Mouse (Mus musculus) gastrocnemius, adult 8-10 months (tissue): ENCODE results near the gene Ppp1ca. TPM values are rescaled to one million over a fixed set of nuclear protein-coding genes. Genes with fewer than 3 reads are reported as not detected.

Experiments used
- DNase-seq, 2 experiments: peaks; one replicate each; pipeline ENCODE4 v3.0.0; 2022; ENCODE audit warnings: low spot score in 2 of 2
- total RNA-seq, 4 experiments: library from RNA; stranded (reverse); gene quantifications; 2 replicates each; pipeline ENCODE4 v1.2.4; 2022

Gene Ppp1ca
- total RNA-seq, 4 experiments from 2014 or later = 198 to 243 (median 235) TPM

- no peak for DNase-seq
Observed at GRCm38 (mm10) chr19:4154437-4155222, 37.2 kb upstream of the Ppp1ca start.

- DNase-seq = no peak
Observed at GRCm38 (mm10) chr19:4155223-4156072, 36.4 kb upstream of the Ppp1ca start.

DNA sequence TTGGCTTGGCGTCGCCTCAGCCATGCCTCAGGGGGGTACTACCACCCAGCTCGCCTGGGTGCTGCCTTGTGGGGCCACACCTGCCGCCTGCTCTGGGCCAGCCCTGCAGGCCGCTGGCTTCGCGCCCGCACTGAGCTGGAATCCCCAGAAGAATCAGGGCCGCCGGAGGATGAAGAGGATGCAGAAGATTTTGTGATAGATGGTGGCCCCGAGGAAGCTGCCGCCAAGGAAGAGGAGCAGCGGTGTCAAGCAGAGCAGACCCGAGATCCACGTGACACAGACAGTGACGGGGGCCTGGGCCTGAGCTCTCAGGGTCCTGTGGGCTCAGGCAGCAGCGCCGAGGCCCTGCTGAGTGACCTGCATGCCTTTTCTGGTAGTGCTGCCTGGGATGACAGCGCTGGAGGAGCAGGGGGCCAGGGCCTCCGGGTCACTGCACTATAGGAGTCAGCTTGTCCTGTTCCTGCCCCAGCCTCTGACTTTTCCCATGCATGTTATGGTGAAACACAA lies 35.7 kb upstream of the Ppp1ca start:
- no peak for DNase-seq

GRCm38 (mm10) chr19:4156771-4157170 lies 35.1 kb upstream of the Ppp1ca start:
- DNase-seq = no peak

GRCm38 (mm10) chr19:4159049-4159448 lies 32.8 kb upstream of the Ppp1ca start:
- DNase-seq = no peak

- DNase-seq = peak; percentile 93
Observed at GRCm38 (mm10) chr19:4162646-4163542, 29.0 kb upstream of the Ppp1ca start, which contains the start of gene Rps6kb2. Gene Rps6kb2 (minus strand): TSS chr19:4163354.

GRCm38 (mm10) chr19:4163543-4163887 lies 28.4 kb upstream of the Ppp1ca start:
- no peak for DNase-seq

- no peak for DNase-seq
Observed at GRCm38 (mm10) chr19:4164100-4164499, 27.8 kb upstream of the Ppp1ca start.

DNA sequence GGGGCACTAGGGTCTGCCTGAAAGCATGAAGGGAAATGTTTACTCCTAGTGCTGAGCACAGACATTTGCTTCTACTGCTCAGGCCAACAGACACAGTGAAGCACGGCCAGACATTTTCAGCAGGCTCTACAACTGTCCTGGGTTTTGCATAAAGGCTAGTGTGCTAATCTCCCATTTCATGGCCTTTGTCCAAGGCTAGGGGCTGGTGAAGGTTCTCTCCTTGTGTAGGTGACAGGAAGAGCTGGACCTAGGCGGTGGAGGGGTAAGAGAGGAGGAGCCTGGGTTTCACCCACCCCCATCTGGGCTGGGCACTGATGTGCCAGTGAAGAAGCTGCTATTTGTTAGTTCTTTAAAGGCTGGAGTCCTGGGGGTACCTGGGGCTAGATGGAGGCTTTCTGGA lies 27.1 kb upstream of the Ppp1ca start:
- DNase-seq = no peak

DNA sequence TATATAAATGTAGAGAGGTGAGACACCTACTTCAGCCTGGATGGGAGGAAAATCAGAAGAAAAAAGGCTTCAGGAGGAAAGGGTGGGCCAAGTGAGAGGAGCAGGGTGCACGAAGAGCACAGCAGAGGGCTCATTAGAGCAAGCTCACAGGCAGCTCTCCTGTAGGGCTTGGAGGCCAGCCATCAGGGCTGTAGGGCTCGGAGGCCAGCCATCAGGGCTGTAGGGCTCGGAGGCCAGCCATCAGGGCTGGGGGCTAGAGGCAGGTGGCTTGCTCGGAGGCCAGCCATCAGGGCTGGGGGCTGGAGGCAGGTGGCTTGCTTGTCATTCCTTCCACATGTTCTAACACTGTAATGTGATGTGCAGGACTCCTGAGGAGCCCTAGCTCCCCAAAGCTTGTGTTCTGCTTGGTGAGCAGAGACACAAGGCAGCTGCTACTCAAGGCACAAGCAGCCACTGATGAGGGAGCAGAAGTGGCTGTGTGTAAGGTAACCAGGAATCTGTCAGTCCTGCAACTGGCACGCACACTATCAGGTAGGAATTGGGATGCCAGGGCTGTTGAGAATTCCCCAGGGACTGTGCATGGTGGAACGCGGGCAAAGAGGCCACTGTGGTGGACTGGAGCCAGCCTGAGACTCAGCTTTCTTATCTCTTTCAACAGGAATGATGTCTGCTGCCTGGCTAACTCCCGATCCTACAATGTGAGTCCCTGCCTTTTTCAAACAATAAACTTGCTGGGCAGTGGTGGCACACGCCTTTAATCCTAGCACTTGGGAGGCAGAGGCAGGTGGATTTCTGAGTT lies 25.0 kb upstream of the Ppp1ca start:
- DNase-seq = no peak

- peak; percentile 99 for DNase-seq
Observed at GRCm38 (mm10) chr19:4169378-4169784, 22.5 kb upstream of the Ppp1ca start.

GRCm38 (mm10) chr19:4169810-4170209 lies 22.1 kb upstream of the Ppp1ca start:
- peak; percentile 34 to 59 for DNase-seq

DNA sequence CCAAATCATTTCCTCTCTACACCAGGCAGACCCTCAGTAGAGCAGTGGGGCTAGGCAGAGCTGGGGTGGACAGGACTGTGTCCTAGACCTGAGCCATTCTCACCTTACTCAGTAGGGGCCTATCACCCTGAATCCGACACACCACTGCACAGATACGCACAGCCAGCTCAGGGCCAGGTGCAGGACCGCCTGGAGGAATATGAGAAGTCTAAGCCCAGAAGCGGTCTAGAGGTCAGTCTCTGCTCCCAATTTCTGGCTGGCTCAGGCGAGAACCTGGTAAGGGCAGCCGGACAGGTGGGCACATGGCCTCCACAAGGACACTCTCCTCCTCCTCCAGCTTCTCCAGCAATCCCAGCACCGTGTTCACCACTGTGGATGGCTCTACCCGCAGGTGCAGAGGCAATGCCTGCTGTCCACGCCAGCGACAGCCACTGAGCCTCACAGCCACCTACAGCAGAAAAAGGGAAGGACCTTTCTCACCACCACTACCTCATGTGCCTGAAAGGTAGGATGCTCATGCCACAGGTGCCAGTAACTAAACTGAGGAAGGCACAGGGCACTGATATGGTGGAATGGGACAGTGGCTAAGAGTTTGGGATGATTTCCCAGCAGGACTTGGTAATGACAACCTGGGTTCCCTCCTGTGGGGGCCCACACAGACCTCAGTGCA lies 21.0 kb upstream of the Ppp1ca start:
- DNase-seq = peak in 1 of 2 experiments; percentile 46

- DNase-seq = peak; percentile 48 to 67
Observed at GRCm38 (mm10) chr19:4171393-4172290, 20.2 kb upstream of the Ppp1ca start.

GRCm38 (mm10) chr19:4172925-4173324 lies 18.9 kb upstream of the Ppp1ca start:
- no peak for DNase-seq

GRCm38 (mm10) chr19:4175368-4175947 lies 16.4 kb upstream of the Ppp1ca start, which contains the start of gene Carns1:
Gene Carns1 (minus strand): TSS chr19:4175479.
- peak; percentile 53 to 65 for DNase-seq

DNA sequence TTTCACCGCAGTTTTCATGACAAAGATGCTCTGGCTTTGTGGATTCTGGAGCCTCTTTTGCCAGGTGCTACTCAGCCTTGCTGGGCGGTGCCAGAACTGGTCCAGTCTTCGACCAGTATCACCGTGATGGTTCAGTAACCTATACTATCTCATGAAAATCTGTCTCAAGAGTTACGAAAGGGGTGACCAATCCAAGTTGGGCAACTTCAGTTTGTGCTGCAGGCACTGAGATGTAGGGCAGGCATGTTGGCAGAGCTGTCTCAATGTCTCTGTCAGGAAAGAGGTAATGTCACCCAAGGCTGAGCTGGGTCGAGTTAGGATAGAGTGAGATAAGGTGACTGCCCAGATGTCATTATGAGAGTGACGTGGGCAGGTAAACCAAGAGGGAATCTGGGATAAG lies 11.5 kb upstream of the Ppp1ca start:
- DNase-seq = no peak

DNA sequence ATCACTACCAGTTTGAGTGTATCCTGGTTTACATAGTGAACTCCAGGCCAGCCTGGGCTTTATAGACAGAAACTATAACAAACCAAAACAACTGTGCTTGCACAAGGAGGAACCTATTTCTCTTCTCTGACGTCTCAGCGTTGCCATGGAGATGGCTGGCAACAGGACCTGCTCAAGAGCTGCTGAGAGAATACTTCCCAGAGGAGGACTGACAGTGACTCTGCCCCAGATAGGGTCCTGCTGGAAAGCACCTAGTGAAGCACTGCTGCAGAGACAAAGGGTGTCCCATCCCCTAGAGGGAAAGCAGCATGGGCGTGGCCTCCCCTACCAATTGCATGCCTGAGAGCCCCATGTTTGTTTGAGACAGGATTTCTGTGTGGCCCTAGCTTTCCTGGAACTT lies 10.0 kb upstream of the Ppp1ca start:
- DNase-seq = no peak
